Mouse (Mus musculus) 3134 (cell line): Measurements from ENCODE around the gene Kif13a.
A peak's percentile ranks its signal among the peaks of the same experiment; 100 is the strongest.

ENCODE experiments used
- DNase-seq: peaks from one replicate; pipeline ENCODE4 v3.0.0-alpha.2; 2011; ENCODE audit warnings: low spot score; ENCODE audit not compliant: insufficient read length; ENCODE audit errors: extremely low read depth

Kif13a gene

DNA sequence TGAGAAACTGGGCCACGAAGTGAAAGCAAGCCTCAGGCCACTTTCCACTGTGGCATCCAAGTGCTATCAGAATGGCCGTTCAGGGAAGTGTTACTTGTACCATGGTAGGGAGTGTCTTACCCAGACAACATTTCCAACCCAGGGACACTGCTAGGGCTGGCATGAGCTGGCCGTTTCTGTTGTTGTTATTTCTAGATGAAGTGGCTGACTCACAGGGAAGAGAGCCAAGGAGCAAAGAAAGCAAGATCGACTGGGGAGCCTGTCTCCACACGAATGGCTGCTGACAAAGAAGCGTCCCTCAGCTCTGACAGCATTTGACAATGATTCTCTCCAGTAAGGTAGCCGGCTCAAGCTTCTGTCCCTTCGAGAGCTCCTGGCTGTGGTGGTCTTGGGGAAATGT is 87.5 kb downstream of the Kif13a start:
- DNase-seq = peak; percentile 61

DNA sequence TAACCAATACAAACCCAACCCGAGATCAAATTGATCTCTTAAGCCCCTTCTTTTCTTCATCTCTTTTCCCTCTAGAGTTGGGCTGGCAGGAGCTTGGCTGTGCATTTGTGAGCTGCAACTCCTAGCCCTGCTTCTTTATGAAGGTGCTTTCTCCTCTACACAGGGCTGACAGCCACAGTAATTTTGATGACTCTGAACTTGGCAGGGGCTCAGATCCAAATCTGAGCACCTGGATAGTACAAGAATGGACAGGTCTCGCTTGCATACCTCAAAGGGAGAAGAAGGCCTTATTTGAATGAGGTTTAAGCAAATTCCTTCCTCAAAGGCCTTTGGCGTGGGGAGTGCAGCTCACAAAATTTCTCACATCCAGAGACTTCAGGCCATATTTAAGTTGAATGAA is 88.0 kb downstream of the Kif13a start:
- DNase-seq = no peak

DNA sequence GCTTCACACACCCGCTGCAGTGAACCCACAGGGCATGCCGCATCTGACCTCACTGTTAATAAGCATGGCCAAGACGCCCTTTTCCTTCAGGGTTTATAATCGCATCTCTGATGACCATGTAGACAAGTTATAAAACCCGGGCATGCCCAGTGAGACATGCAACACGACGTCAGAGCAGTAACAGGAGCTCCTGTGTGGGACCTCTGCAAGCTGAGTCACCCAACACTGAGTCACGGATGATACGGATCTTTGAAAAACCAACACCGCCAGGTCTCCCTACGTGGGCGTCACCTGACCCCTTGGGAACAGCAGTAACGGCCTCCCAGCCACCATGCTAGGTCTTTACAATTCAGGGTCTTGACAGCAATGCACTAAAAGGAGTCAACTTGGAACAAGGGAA is 89.0 kb downstream of the Kif13a start:
- DNase-seq = peak; percentile 74

DNA sequence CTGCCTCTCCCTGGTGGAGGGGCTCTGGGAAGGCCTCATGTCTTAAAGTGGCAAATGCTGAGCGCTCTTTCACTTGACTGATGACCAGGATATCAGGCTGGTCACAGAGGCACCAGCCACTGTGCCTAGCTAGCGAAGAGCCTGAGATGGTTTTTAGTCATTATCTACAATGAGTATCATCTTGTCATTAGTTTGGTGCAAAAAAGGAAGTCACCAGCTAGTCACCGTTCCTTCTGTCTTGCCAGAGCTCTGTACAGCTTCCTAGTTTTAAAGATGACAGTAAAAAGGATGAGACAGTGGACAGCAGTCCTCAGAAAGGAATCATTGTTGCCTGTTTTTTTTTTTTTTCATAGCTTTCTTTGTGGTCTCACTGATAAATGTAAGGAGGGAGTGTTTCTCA is 90.4 kb downstream of the Kif13a start:
- no peak for DNase-seq

DNA sequence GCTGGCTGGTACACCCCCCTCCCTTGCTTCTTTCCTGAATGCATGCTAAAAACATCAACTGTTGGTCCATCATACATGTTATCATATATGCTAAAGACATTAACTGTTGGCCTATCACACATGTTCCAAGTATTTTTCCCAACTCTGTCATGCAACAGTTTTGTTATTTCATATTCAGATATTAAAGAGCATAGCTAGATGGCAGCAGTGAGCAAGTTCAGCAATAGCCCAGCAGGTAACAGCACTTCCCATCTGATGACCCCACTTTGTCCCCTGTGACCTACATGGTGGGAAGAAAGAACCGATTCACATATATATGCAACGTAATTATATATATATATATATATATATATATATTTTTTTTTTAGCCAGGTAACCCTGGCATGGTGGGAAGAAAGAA is 91.1 kb downstream of the Kif13a start:
- no peak for DNase-seq

DNA sequence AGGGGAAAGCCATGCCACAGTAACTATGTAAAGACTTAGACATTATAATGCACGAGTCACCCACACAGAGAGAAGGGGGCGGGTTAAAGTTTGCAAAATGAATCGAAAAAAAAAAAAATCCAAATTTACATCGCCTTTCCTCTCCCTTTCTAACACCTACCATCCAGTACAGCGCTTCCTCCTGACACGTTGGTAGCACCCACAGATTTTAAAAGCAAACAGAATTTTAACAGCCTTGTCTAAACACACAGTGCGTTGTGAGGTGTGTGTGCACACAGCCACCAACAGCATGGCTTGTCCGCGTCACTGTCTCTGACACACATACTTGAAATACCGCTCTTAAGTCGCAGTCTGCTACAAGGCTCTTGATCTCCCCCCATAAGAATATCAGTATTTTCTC is 94.3 kb downstream of the Kif13a start:
- no peak for DNase-seq

DNA sequence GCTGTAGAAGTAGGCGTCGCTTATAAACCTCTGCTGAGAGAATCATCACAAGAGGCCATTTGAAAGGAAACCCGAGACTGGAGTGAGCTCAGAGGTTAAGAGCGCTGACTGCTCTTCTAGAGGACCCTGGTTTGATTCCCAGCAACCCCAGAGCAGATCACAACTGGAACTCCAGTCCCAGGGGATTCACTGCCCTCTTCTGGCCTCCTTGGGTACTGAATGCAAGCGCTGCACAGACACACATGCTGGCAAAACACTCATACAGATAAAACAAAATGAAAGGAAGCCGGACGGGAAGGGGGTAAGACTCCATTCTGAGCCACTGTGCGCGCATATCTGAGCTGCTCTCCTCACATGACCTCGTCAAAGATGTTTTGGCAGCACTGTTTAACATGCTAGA is 94.9 kb downstream of the Kif13a start:
- DNase-seq = no peak

DNA sequence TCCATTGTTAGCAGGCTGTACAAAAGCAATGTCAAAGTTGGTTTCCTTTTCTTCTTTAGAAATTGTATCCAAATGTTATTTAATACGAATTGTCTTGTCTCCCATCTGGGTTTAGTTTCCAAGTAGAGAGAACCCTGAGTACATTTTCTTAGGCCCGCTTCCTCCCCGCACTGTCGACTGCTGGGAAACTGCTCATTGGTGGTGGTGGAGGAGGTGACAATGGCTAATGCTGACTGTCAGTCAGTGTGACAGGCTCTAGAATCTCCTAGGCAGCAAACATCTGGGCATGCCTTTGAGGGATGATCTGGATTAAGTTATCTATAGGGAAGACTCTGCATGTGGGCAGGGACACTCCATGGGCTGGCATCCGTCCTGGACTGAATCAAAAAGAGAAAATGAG is 96.1 kb downstream of the Kif13a start:
- no peak for DNase-seq

DNA sequence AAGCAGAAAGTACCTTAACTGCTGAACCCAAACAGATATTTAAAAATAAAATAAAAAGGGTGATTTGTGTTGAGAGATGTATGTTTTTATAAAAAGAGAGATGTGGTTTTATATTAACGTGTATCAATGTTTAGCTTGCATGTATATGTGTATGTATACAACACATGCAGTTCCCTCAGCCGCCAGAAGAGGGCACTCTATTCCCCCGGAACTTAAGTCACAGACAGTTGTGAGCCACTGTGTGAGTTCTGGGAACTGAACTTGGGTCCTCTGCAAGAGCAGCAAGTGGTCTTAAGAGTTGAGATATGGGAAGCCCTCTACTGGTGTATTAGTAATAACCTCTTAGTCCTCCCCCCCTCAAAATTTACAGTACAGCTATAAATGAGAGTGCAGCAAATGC is 96.7 kb downstream of the Kif13a start:
- DNase-seq = no peak

DNA sequence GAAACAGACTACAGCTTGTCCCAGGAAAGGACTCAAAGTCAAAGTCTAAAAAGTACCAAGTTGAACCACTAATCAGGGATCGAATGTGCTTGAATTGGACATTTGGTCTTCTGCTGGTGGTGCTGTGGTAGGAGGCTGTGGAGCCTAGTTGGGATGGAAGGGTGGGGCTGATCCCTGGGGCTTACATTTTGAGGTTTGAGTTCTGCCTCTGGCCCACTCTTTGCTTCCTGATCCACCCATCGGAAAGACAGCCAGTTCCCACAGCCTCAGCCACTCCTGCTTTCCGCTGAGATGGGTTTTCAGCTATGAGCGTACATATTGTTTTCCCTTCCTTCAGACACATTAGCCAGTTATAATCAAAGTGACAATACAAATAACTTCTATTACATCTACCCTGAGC is 106.4 kb downstream of the Kif13a start:
- no peak for DNase-seq

DNA sequence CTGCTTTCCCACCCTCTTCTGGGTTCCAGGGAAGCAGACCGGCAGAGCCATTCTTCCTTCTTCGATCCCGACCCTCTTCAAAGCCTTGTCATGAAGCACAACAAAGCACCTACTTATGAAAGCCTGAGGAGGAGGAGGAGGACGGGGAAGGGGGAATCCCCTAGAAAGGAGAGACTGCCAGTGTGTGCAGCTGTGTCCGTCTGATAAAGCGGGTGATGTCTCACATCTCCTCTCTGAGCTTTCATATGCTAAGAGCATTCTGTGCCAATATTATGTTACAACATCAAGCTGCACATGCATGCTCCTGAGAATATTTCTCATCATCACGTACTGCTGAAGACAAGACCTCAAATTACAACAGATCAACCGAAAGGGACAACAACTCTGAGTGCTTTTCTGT is 107.5 kb downstream of the Kif13a start:
- DNase-seq = no peak

DNA sequence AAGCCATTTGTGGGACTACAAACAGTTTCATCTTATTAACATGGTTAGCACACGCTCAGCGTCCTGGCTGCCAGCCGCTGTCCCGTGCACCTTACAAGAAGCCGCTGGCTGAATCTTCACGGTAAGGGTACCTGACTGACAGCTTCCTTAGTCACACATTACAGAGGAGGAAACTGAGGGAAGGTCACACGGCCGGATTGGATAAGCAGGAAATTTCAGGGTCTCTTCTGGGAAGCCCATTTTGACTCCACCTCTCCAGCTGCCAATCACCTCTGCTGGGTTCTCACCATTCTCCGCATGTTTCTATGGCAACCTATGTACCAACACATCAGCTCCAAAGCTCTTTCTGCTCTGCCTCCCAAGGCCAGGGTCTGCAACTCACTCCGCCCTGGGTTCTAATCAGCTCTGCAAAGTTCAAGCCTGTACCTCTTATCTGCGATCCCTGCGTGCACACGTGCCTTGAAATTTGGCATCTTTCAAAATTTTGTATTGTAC is 109.9 kb downstream of the Kif13a start:
- no peak for DNase-seq

DNA sequence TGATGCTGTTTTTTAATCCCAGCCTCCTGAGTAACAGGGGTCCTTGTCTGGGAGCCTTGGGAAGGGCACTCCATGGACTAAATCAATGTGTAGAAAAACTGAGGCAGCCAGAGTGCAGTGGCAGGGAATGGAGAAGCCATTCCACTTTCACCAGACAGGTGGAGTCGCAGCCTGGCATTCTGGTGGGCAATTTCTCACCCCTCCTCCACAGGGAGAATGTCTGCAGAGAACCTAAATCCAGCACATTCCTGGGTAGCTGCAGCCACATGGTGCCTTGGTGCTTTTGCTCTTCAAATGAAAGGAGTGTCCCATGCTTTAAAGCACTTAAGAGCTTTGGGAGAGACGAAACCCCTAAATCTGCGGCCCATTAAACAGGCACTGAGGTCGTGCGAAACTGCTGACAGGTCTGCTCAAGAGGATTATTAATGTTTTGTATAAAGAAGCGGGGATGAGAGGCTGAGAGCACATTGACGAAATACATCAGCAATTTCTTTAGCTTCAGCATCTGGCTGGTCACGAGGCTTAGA is 110.4 kb downstream of the Kif13a start:
- no peak for DNase-seq

DNA sequence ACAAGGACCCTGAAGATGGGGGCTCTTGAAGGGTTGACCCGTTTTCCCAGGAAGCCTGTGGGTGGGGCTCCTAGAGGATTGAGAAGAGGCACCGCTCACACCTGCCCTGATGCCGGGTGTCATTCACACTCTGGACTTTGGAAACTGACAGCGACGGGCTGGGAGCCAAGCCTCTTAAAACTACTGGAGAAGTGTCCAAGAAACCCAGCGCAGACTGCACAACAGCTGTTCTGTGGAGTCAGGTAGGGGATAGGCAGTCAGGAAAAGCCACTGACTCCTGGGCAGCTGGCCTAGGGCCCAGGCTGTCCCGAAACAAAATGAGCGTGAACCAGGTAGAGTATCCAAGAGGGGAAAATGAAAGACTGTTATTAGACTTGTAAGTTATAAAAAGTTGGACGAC is 111.3 kb downstream of the Kif13a start:
- no peak for DNase-seq

DNA sequence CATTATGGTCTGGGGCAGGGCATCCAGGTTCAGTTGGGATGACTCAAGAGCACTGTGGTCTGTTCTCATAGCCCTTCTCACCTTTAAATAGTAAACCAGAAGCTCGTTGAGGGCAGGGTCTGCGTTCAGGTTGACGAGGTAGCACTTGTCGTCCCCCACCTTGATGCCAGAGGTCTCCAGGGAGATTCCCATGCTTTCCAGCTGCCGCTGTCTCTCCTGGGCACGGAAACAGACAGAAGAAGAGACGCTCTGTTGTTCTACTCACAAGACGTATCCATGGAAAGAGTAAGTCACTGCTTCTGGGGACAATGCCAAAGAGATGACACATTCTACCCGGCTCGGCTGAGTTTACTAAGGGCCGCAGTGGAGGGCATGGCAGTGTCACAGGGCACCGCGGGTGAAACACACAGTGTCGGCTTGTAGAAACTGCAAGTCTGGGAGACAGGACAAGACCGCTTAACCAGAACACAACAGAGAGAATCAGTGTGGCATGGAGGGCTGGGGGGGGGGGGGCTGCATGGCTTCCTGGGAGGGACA is 117.0 kb downstream of the Kif13a start:
- peak; percentile 78 for DNase-seq

DNA sequence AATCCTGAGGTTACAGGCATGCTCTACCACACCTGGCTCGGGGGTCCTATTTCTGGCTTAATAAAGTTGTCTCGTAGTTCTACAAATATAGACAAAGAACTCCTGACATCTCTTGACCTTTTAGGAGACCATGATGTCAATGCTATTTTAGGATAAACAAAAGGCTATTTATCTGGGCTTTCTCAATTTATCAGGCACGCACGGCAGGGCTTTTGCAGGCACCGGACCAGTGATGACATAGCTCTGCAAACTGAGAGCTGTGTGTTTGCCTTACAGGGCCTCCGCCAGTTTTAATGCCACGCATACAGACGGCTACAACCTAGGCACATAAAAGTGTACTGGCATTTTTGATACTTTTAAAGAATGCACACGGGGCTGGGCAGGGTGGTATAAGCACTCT is 118.0 kb downstream of the Kif13a start:
- no peak for DNase-seq

DNA sequence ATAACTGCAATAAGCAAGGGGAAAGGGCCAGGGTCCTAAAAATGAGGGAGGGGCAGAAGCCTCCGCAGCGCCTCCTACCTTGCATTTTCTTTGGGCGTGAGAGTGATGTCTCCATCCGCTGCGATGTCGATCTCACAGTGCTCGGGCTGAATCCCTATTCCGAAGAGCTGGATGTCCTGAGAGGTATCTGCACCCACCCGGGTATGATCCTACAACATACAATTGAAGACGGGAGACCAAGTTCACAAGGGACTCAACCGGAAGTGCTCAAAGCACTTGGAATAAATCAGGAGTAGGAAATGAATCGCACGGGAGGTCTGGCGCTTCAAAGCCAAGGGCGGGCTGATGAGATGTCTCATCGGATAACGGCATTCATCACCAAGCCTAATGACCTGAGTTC is 119.1 kb downstream of the Kif13a start:
- no peak for DNase-seq

DNA sequence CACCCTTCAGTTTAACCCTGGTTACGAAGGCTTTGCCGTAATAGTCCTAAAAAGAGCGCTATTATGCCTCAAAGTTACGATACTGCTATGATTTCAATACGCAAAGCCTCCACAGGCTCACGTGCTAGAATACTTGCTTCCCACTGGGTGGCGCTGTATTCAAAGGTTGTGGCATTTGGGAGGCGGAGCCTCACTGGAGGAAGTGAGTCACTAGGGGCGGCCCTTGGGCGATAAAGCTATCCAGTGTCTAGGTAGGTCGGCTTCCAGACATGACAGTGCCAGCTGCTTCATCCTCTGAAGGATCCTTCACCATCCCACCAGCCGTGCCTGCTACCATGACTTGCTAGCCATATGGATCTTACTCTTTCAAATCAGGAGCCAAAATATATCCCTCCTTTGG is 119.6 kb downstream of the Kif13a start:
- no peak for DNase-seq

DNA sequence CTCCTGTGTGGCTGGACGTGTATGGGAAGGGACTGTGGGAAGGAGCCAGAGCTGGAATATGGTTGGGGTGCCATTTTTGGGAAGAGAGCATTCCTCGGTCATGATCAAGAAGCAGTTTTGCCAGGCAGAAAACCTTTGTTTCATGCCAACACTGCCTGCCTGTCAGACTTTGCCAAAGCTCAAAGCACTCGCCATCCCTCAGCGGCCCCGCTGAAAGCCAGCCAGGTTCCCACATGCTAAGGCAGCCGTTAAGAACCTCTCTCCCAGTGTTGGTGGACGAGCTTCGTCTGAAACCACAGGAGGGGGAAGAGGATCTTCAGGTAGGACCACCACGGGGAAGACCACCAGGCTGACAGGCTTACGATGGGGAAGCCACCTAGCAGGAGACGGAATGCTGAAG is 121.8 kb downstream of the Kif13a start:
- no peak for DNase-seq

DNA sequence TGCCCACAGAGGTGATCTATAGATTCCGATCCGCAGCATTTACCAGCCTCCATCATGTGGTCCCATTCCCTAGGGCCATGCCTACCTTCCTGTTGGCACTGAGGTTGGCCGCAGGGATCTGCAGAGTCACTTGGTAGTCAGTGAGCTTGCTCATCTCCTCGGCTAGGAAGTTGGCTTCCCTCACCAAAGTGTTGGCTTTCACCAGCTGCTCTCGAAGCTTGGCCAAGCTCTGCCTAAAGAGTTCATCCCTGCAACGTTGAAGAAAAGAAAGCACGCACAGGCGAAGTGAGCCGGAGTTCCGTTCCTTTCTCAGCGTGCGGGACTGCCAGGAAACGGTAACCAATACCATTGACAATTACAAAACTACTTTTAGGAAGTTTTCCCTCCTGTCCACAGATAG is 128.5 kb downstream of the Kif13a start:
- no peak for DNase-seq

DNA sequence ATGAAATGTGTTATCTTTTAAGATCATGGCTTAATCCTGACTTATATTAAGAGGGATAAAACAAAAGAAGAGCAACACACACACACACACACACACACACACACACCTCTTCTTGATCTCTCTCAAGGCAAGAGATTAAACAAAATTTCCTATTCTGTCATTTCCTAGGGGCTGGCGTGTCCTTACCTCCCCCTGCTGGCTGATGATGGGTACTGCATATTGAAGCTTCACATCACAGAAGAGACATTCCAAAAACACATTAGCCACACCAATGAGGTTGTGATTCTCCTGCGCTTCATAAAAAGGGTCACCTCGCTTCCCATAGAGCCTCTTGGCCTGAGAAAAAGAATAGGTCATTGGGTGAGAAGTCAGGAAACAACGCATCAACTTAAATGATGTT is 131.5 kb downstream of the Kif13a start:
- no peak for DNase-seq

DNA sequence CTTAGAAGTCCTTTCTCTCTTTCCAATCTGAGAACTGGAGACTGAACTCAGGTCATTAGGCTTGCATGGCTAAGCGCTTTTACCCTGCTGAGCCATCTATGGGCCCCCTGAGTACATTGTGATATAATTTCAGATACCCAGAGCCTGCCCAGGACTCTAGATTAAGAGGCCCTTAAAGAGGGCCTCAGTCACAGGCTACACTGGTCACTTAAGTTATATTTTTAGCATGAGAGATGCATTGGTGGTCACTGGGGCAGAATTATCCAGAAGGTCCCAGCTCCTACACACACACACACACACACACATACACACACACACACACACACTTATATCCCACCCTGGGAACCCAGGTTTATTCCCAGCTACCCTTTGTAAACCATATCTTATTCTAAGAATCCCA is 133.3 kb downstream of the Kif13a start:
- no peak for DNase-seq

DNA sequence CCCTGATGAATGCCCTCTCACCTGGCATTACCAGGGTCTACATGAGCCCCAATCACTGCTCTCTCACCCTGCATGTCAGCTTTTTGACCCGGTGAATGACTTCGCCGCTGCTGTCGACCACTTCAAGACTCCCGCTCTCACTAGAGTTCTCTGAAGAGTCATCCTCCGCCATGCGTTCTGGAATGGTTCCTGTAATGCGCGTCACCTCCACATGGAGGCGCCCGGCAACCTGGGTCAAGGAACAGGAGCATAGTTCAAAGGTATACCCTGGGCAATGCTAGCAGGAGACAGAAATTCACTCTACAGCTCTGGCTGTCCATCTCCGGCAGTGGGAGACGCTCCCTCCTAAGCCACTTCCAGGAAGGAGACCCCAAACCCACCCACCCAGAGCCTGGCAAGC is 135.8 kb downstream of the Kif13a start:
- DNase-seq = no peak
